Mouse (Mus musculus) spleen, adult 2 months (tissue): ENCODE results near the gene 1810055G02Rik.

ENCODE experiments used
- CTCF ChIP-seq: fragments of 200-500 bp; IDR thresholded peaks from 2 replicates; pipeline ENCODE4 v1.5.1; 2011; ENCODE audit warnings: mild to moderate bottlenecking, inconsistent platforms; ENCODE audit not compliant: insufficient read depth, insufficient read length, insufficient replicate concordance; ENCODE audit errors: extremely low read depth
- POLR2A ChIP-seq: fragments of 200-500 bp; IDR thresholded peaks from 2 replicates; pipeline ENCODE4 v1.6.1; 2011; ENCODE audit warnings: low read depth, low read length, inconsistent platforms

GRCm38 (mm10) chr19:3724779-3725178 lies 16.7 kb downstream of the 1810055G02Rik start:
- peak; percentile 27; the same call in 1 of the 2 replicates for TF ChIP-seq CTCF
- TF ChIP-seq POLR2A, result no peak
